Mouse (Mus musculus): ENCODE measurements around the gene Zfp69.

DNA sequence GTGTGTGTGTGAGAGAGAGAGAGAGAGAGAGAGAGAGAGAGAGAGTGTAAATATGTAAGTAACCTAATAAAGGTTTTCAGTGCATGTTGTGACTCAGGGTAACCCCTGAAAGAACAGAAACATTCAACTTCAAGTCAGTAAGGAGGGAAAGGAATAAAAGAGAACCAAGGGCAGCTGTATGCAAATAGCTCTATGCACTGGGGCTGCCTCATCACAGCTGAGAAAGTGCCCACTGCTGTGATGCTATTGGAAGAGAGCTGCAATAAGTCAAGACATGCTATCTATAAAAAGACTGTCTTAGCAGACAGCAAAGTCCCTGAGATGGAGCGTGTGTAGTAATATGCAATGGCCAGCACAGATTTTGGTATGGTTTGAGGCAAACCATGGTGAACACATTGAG is 2.2 kb upstream of the Zfp69 start:
- no peak for TF ChIP-seq CTCF (IDR thresholded peaks at IDR 0.05; ENCODE audit: insufficient read depth, low read depth, low read length)
- no peak for TF ChIP-seq POLR2A (IDR thresholded peaks at IDR 0.05; ENCODE audit: insufficient read depth, low read depth, low read length)
